Mouse (Mus musculus): ENCODE data around the gene Mrgpra2a. TPM values are rescaled to one million over a fixed set of nuclear protein-coding genes. Genes with fewer than 3 reads are reported as not detected.

The Mrgpra2a gene
- polyA plus RNA-seq, 1 experiment from 2014 or later: not detected

DNA sequence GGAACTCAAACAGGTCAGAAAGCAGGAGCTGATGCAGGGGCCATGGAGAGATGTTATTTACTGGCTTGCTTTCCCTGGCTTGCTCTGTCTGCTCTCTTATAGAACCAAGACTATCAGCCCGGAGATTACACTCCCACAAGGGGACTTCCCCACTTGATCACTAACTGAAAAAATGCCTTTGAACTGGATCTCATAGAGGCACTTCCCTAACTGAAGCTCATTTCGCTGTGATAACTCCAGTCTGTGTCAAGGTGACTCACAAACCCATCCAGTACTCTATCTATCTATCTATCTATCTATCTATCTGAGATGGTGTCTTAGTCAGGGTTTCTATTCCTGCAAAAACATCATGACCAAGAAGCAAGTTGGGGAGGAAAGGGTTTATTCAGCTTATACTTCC is 41.3 kb downstream of the Mrgpra2a start:
- ATAC-seq (replicated peaks; ENCODE audit: low FRiP score) (no peak), DNase-seq (ENCODE audit: low spot score) (no peak)
- WGBS: 57% methylated on average over 2 of the region's 2 CpGs
- Histone ChIP-seq H3K27ac (ENCODE audit: low read depth, low read length) (no peak overlapping the region), H3K27me3 (ENCODE audit: control insufficient read depth, insufficient read depth, low read length) (no peaks in the 10 kb centered on the region), H3K4me1 (replicated peaks; ENCODE audit: control insufficient read depth, insufficient read depth, low read length) (no peaks in the 10 kb centered on the region), H3K4me3 (ENCODE audit: low read depth, low read length) (no peak overlapping the region), H3K36me3 (ENCODE audit: control insufficient read depth, insufficient read depth, low read length) (no peaks in the 10 kb centered on the region), H3K4me2 (ENCODE audit: low read depth, low read length, severe bottlenecking) (no peak overlapping the region), H3K9ac (ENCODE audit: low read length) (no peak overlapping the region), H3K9me3 (ENCODE audit: control insufficient read depth, low read length) (peaks cover 5% of the 10 kb centered on the region)

GRCm38 (mm10) chr7:47409545-47409944 is 42.4 kb downstream of the Mrgpra2a start:
- 57% methylated on average over 1 of the region's 1 CpGs for WGBS
- Histone ChIP-seq H3K4me3 (ENCODE audit: low read depth, low read length) (no peak overlapping the region), H3K9me3 (ENCODE audit: control insufficient read depth, low read length) (peaks cover 5% of the 10 kb centered on the region), H3K27ac (ENCODE audit: low read depth, low read length) (no peak overlapping the region), H3K9ac (ENCODE audit: low read length) (no peak overlapping the region), H3K36me3 (ENCODE audit: control insufficient read depth, insufficient read depth, low read length) (no peaks in the 10 kb centered on the region), H3K4me1 (replicated peaks; ENCODE audit: control insufficient read depth, insufficient read depth, low read length) (no peaks in the 10 kb centered on the region), H3K27me3 (ENCODE audit: control insufficient read depth, insufficient read depth, low read length) (no peaks in the 10 kb centered on the region), H3K4me2 (ENCODE audit: low read depth, low read length, severe bottlenecking) (no peak overlapping the region)
- ATAC-seq (replicated peaks; ENCODE audit: low FRiP score) (no peak), DNase-seq (ENCODE audit: low spot score) (no peak)

DNA sequence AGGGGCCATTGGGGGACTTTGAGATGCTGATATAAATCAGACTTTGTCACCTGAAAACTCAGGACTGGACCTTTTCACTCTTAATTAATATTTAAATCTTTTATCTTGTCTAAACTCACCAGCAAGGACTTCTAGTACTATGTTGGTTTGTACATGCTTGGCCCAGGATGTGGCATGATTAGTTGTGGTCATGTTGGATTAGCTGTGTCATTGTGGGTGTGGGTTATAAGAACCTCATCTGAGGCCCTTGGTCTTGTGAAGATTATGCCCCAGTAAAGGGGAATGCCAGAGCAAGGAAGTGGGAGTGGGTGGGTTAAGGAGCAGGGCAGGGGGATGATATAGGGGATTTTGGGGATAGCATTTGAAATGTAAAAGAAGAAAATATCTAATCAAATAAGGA is 50.8 kb downstream of the Mrgpra2a start:
- no peaks in the 10 kb centered on the region for H3K27me3 ChIP-seq (ENCODE audit: control insufficient read depth, insufficient read depth, low read length)
- no peaks in the 10 kb centered on the region for H3K4me1 ChIP-seq (replicated peaks; ENCODE audit: control insufficient read depth, insufficient read depth, low read length)
- no peak for DNase-seq (ENCODE audit: low spot score)
- ATAC-seq (replicated peaks; ENCODE audit: low FRiP score): no peak
- no peaks in the 10 kb centered on the region for H3K36me3 ChIP-seq (ENCODE audit: control insufficient read depth, insufficient read depth, low read length)
- no peaks in the 10 kb centered on the region; the same call in 1 of the 2 replicates for H3K9me3 ChIP-seq (ENCODE audit: control insufficient read depth, low read length)
- H3K27ac ChIP-seq (ENCODE audit: low read depth, low read length): no peak overlapping the region
- no peak overlapping the region for H3K9ac ChIP-seq (ENCODE audit: low read length)
- H3K4me3 ChIP-seq (ENCODE audit: low read depth, low read length): no peak overlapping the region
- H3K4me2 ChIP-seq (ENCODE audit: low read depth, low read length, severe bottlenecking): no peak overlapping the region

Other genes with a start within 250 kb of the Mrgpra2a start
- not detected in 2 replicates for gene Mrgpra6, start 247.2 kb downstream of the Mrgpra2a start, polyA plus RNA-seq (2014; fragmentation: Nextera tagmentation; extraction: Ambion mirVana)
- not detected in 2 replicates for gene Mrgpra9, start 199.3 kb downstream of the Mrgpra2a start, polyA plus RNA-seq (2014; fragmentation: Nextera tagmentation; extraction: Ambion mirVana)
- not detected in 2 replicates for gene Mrgpra1, start 97.9 kb downstream of the Mrgpra2a start, polyA plus RNA-seq (2014; fragmentation: Nextera tagmentation; extraction: Ambion mirVana)
- gene Mrgpra2b, start 76.7 kb upstream of the Mrgpra2a start, polyA plus RNA-seq (2014; fragmentation: Nextera tagmentation; extraction: Ambion mirVana): not detected in 2 replicates
- not detected in 2 replicates for gene Mrgpra3, start 149.2 kb upstream of the Mrgpra2a start, polyA plus RNA-seq (2014; fragmentation: Nextera tagmentation; extraction: Ambion mirVana)

Measured in forebrain, embryonic 11.5 days (tissue).